Mouse (Mus musculus): ENCODE measurements around the gene Tox2. TPM values are rescaled to one million over a fixed set of nuclear protein-coding genes. Genes with fewer than 3 reads are reported as not detected.

Gene Tox2
- polyA plus RNA-seq, 1 experiment from 2014 or later, result 4.4 TPM

DNA sequence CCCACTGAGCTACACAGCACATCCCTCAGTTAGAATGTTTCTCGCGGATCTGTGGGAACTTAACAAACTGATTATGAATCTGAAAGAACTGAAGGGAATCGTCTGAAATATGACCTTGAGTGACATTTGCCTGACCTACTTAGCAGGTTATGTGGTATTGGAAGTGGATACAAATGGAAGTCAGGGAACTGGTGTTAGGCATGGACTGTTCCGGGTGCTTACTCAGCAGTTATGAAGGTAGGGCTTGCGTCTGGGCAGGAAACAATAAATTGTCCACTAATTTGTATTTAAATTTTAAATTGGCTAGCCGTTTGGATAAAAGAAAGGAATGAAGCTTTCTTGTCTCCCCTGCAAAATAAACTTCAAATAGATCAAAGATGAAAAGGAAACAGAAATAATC is 10.4 kb upstream of the Tox2 start:
- no peak for ATAC-seq (ENCODE audit: insufficient read depth, low FRiP score, low read depth)
- 74% methylated on average over 6 of the region's 6 CpGs for WGBS
- no peaks in the 10 kb centered on the region for H3K9me3 ChIP-seq

DNA sequence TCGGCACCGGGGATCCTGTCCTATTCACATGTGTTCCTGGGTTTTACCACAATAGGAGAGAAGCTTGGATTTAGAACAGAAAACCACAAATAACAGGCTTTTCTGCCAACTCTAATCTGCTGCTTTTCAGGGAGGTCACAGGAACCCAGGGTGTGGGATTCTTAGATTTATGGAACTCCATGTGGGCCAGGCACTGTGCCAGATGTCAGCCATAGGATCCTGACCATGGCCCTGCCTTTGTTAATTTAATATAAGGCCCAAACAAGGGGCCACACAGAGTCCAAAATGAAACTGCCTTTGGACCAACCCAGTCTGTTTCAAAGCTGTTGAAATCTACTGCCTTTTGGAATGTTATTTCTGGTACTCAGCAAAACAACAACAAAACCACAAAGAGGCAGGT is 8.9 kb upstream of the Tox2 start:
- no peaks in the 10 kb centered on the region for H3K36me3 ChIP-seq
- no peaks in the 10 kb centered on the region for H3K27me3 ChIP-seq (replicated peaks)
- no peaks in the 10 kb centered on the region for H3K9me3 ChIP-seq
- H3K4me1 ChIP-seq, result 0 out of 2 replicates have a peak, but pooled peaks cover 5% of the 10 kb centered on the region
- H3K27ac ChIP-seq, result no peak overlapping the region
- H3K4me3 ChIP-seq (replicated peaks), result no peak overlapping the region
- 71% methylated on average over 2 of the region's 2 CpGs for WGBS
- ATAC-seq (ENCODE audit: insufficient read depth, low FRiP score, low read depth), result no peak
- H3K4me2 ChIP-seq, result no peak overlapping the region
- H3K9ac ChIP-seq, result no peak overlapping the region

More for the DNA sequence above, 10.4 kb upstream of the Tox2 start:
- H3K27ac ChIP-seq, result no peak overlapping the region
- H3K4me3 ChIP-seq (replicated peaks), result no peak overlapping the region
- no peak overlapping the region for H3K9ac ChIP-seq
- H3K4me1 ChIP-seq, result 0 out of 2 replicates have a peak, but pooled peaks cover 5% of the 10 kb centered on the region
- H3K36me3 ChIP-seq, result no peaks in the 10 kb centered on the region
- no peak overlapping the region for H3K4me2 ChIP-seq
- no peaks in the 10 kb centered on the region for H3K27me3 ChIP-seq (replicated peaks)

- no peak overlapping the region for H3K4me3 ChIP-seq (replicated peaks)
- H3K9ac ChIP-seq, result no peak overlapping the region
- 65% methylated on average over 5 of the region's 5 CpGs for WGBS
- no peak overlapping the region for H3K27ac ChIP-seq
- no peak overlapping the region for H3K4me2 ChIP-seq
- 0 out of 2 replicates have a peak, but pooled peaks cover 5% of the 10 kb centered on the region for H3K4me1 ChIP-seq
- H3K9me3 ChIP-seq, result no peaks in the 10 kb centered on the region
- no peaks in the 10 kb centered on the region for H3K27me3 ChIP-seq (replicated peaks)
- no peaks in the 10 kb centered on the region for H3K36me3 ChIP-seq
- no peak for ATAC-seq (ENCODE audit: insufficient read depth, low FRiP score, low read depth)
Observed at GRCm38 (mm10) chr2:163194543-163194942, 8.4 kb upstream of the Tox2 start.

- H3K27me3 ChIP-seq (replicated peaks), result no peaks in the 10 kb centered on the region
- H3K9ac ChIP-seq, result no peak overlapping the region
- no peaks in the 10 kb centered on the region for H3K36me3 ChIP-seq
- H3K9me3 ChIP-seq, result no peaks in the 10 kb centered on the region
- H3K4me3 ChIP-seq (replicated peaks), result no peak overlapping the region
- no peak for ATAC-seq (ENCODE audit: insufficient read depth, low FRiP score, low read depth)
- H3K4me1 ChIP-seq, result 0 out of 2 replicates have a peak, but pooled peaks cover 1% of the 10 kb centered on the region
- 51% methylated on average over 6 of the region's 6 CpGs for WGBS
- no peak overlapping the region for H3K27ac ChIP-seq
- no peak overlapping the region for H3K4me2 ChIP-seq
Observed at GRCm38 (mm10) chr2:163195106-163195833, 7.7 kb upstream of the Tox2 start.

DNA sequence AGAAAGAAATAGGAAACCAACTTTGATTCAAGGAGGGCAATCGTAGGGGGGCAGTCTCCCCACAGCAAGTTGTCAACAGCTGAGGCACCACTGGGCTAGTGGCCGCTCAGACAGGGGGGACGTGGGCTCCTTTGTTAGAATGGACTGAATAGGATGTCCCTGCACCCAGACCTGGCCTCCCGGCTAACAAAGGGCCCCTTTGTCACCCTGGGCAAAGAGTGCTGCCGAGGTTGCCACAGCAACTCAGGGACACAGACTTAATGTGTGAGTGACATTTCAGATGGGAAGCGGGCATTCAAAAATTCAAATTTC is 7.1 kb upstream of the Tox2 start:
- Histone ChIP-seq H3K4me3 (replicated peaks) (no peak overlapping the region), H3K9ac (no peak overlapping the region), H3K4me1 (no peaks in the 10 kb centered on the region), H3K27me3 (replicated peaks) (no peaks in the 10 kb centered on the region), H3K36me3 (no peaks in the 10 kb centered on the region), H3K4me2 (no peak overlapping the region), H3K9me3 (no peaks in the 10 kb centered on the region), H3K27ac (no peak overlapping the region)
- no peak for ATAC-seq (ENCODE audit: insufficient read depth, low FRiP score, low read depth)
- WGBS, result 48% methylated on average over 6 of the region's 6 CpGs

GRCm38 (mm10) chr2:163201897-163202296 is 1.0 kb upstream of the Tox2 start:
- no peaks in the 10 kb centered on the region for H3K36me3 ChIP-seq
- no peaks in the 10 kb centered on the region for H3K9me3 ChIP-seq
- no peak for ATAC-seq (ENCODE audit: insufficient read depth, low FRiP score, low read depth)
- peaks cover 20% of the 10 kb centered on the region for H3K4me1 ChIP-seq
- H3K4me3 ChIP-seq (replicated peaks), result peak overlapping the region; percentile 54; the same call in 1 of the 2 replicates
- peak overlapping the region; percentile 98 for H3K4me2 ChIP-seq
- no peak overlapping the region for H3K9ac ChIP-seq
- H3K27ac ChIP-seq, result no peak overlapping the region
- 39% methylated on average over 8 of the region's 8 CpGs for whole genome bisulfite sequencing
- peaks cover 39% of the 10 kb centered on the region for H3K27me3 ChIP-seq (replicated peaks)

DNA sequence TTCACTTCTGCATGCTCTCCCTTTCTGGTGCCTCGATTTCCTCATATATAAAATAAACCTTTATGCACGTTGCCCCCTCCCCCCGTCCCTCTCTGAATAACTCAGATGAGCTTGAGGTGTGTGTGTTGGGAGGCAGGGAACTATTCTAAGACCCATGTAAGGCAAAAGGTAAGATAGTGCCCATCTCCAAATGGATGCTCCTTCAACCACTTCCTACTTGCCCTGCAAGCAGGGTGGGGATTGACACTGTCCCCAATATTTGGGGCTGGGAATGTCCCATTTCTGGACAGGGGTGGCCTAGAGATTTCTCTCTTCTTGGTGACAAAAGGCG is 407 bp upstream of the Tox2 start:
- H3K27me3 ChIP-seq (replicated peaks), result peaks cover 39% of the 10 kb centered on the region
- no peaks in the 10 kb centered on the region for H3K36me3 ChIP-seq
- H3K4me3 ChIP-seq (replicated peaks), result peak overlapping the region; percentile 54
- H3K4me2 ChIP-seq, result peak overlapping the region; percentile 98
- peaks cover 20% of the 10 kb centered on the region for H3K4me1 ChIP-seq
- ATAC-seq (ENCODE audit: insufficient read depth, low FRiP score, low read depth), result no peak
- no peaks in the 10 kb centered on the region for H3K9me3 ChIP-seq
- WGBS, result 4% methylated on average over 4 of the region's 4 CpGs
- no peak overlapping the region for H3K27ac ChIP-seq
- H3K9ac ChIP-seq, result no peak overlapping the region

GRCm38 (mm10) chr2:163203635-163204547 is 966 bp downstream of the Tox2 start:
- no peaks in the 10 kb centered on the region for H3K36me3 ChIP-seq
- no peak overlapping the region for H3K27ac ChIP-seq
- H3K4me1 ChIP-seq, result peaks cover 20% of the 10 kb centered on the region
- H3K4me2 ChIP-seq, result peak overlapping the region; percentile 98
- peak overlapping the region; percentile 54 for H3K4me3 ChIP-seq (replicated peaks)
- 1% methylated on average over 75 of the region's 75 CpGs for WGBS
- no peaks in the 10 kb centered on the region for H3K9me3 ChIP-seq
- H3K27me3 ChIP-seq (replicated peaks), result peaks cover 39% of the 10 kb centered on the region
- H3K9ac ChIP-seq, result no peak overlapping the region
- ATAC-seq (ENCODE audit: insufficient read depth, low FRiP score, low read depth), result peak; percentile 9; the same call in 1 of the 2 replicates

DNA sequence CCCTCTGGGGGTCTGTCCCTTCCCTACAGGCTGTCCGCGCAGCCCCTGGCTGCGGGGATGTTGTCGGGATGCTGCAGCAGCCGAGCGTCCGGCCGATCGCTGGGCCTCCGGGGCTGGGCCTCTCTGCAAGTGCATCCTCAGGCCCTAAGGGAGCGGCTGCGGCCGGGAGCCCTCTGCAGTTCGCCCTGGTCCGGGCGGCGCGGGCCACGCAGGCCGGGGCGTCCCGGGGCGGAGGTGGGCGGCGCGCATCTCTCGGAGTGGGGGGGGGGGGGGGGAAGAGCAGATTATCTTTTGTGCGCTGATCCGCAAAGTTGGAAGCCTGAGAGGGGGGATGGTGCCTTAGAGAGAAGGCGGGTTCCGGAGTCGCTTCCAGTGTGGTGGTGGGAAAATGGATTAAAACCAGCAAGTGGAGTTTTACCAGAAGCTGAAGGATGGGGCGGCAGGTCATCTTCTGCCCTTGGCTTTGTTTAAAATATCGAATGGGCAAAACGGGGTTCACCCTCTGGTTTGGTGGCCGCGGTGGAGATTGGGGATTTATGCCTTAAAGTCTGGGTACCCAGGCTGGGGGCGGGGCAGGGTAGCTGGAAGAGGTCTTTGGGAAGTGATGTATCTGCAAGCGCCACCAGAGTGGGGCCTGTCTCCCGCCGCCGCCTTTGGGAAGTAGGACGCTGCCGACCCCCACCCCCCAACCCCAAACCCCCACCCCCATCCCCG is 1.8 kb downstream of the Tox2 start:
- under 1% methylated on average over 42 of the region's 45 CpGs for WGBS
- Histone ChIP-seq H3K4me2 (peak overlapping the region; percentile 98), H3K9ac (no peak overlapping the region), H3K27ac (no peak overlapping the region), H3K9me3 (no peaks in the 10 kb centered on the region), H3K27me3 (replicated peaks) (peaks cover 39% of the 10 kb centered on the region), H3K4me1 (peaks cover 20% of the 10 kb centered on the region), H3K4me3 (replicated peaks) (peak overlapping the region; percentile 54), H3K36me3 (no peaks in the 10 kb centered on the region)
- ATAC-seq (ENCODE audit: insufficient read depth, low FRiP score, low read depth), result no peak; the same call in 1 of the 2 replicates

DNA sequence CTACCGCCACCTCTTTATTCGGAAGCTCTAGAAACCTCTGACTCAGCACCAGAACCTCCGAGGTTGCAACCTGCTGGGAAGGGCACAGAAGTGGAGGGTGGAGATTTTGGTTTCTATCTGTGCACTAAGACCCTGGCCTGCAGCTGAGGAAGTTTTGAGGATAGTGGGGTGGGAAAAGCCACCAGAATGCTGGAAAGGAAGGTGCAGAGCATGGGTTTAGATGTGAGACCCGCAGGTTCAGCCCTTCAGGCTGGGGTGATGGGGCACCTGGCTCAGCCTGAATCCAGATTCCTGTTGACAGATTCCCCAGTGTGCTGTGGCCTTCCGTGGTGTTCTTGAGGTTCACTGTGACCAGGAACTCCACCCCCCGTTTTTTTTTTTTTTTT is 2.3 kb downstream of the Tox2 start:
- H3K4me2 ChIP-seq, result peak overlapping the region; percentile 98; the same call in 1 of the 2 replicates
- no peak overlapping the region for H3K9ac ChIP-seq
- H3K4me1 ChIP-seq, result peaks cover 20% of the 10 kb centered on the region
- 10% methylated on average over 6 of the region's 6 CpGs for WGBS
- H3K36me3 ChIP-seq, result no peaks in the 10 kb centered on the region
- no peaks in the 10 kb centered on the region for H3K9me3 ChIP-seq
- H3K27me3 ChIP-seq (replicated peaks), result peaks cover 39% of the 10 kb centered on the region
- ATAC-seq (ENCODE audit: insufficient read depth, low FRiP score, low read depth), result no peak
- H3K4me3 ChIP-seq (replicated peaks), result 0 out of 2 replicates have a peak overlapping the region, but pooled peaks have one; percentile 54
- no peak overlapping the region for H3K27ac ChIP-seq

DNA sequence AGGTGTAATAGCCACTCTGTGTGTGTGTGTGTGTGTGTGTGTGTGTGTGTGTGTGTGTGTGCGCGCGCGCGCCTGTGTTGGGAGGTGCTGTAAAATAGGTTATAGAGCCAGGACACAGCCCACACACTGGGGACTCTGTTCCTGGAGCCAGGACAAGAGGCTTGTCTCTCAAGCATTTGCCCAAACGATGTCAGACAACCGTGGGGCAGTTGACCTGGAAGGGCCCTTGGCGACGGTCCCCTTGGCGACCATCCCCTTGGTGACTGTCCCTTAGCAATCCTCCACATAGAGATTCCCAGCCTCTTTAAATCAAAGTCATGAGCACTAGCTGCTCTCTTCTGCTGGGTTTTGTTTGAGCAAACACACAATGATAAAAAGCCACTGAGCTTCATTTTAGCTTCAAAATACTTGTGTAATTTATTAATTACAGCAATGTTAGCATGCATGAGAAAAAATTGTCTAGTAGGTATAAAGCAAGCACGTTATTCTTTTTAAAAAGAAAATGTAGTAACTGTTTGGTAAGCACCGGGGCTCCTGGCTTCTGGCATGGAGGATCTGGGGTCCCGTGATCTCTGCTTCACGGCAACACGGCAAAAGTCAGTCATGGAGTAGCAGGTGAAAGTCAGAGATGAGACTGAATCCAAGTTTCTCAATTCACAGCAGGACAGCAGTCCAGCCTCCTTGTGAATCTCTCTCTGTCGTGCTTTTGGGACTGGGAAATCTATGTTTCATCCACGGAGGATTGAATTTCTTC is 3.0 kb downstream of the Tox2 start:
- 59% methylated on average over 17 of the region's 17 CpGs for WGBS
- Histone ChIP-seq H3K27me3 (replicated peaks) (peaks cover 39% of the 10 kb centered on the region), H3K36me3 (no peaks in the 10 kb centered on the region), H3K4me2 (no peak overlapping the region), H3K4me3 (replicated peaks) (no peak overlapping the region), H3K9ac (no peak overlapping the region), H3K27ac (no peak overlapping the region), H3K4me1 (peaks cover 20% of the 10 kb centered on the region), H3K9me3 (no peaks in the 10 kb centered on the region)
- no peak for ATAC-seq (ENCODE audit: insufficient read depth, low FRiP score, low read depth)

Data from stomach, embryonic 15.5 days (tissue).